Mouse (Mus musculus) lung, postnatal 0 days (tissue): Measurements from ENCODE around the gene Gm11084. TPM values are rescaled to one million over a fixed set of nuclear protein-coding genes. Genes with fewer than 3 reads are reported as not detected.
"Not testable (repeated sequence)": the region's sequence is repeated elsewhere in the genome, so short reads cannot be mapped to it uniquely, and the experiment has no call there.

ENCODE experiments used
- ATAC-seq: fragments of 200-750 bp; cut with Nextera tagmentation; 2 replicates; pipeline ENCODE4 v1.8.0; 2017; ENCODE audit warnings: moderate library complexity
- DNase-seq: peaks from one replicate; pipeline ENCODE4 v3.0.0-alpha.2; 2016; ENCODE audit warnings: low spot score
- H3K27ac ChIP-seq: fragments of 300-500 bp; sonication (generic); 2 replicates; pipeline ENCODE4 v1.5.1; 2014; ENCODE audit warnings: antibody characterized with exemption, mild to moderate bottlenecking, low read length, mixed read lengths
- H3K27me3 ChIP-seq: fragments of 300-500 bp; sonication (generic); replicated peaks from 2 replicates; pipeline ENCODE4 v1.6.1; 2014; ENCODE audit warnings: low read length, mixed read lengths; ENCODE audit not compliant: insufficient read depth
- H3K36me3 ChIP-seq: fragments of 300-500 bp; sonication (generic); 2 replicates; pipeline ENCODE4 v1.6.1; 2014; ENCODE audit warnings: low read length, mixed read lengths; ENCODE audit not compliant: insufficient read depth
- H3K4me1 ChIP-seq: fragments of 300-500 bp; sonication (generic); 2 replicates; pipeline ENCODE4 v1.6.1; 2014; ENCODE audit warnings: antibody characterized with exemption, low read depth, low read length, mixed read lengths; ENCODE audit not compliant: insufficient read depth
- H3K4me2 ChIP-seq: fragments of 300-500 bp; sonication (generic); replicated peaks from 2 replicates; pipeline ENCODE4 v1.6.1; 2014; ENCODE audit warnings: low read depth, mild to moderate bottlenecking, low read length, moderate library complexity, mixed read lengths
- H3K4me3 ChIP-seq: fragments of 300-500 bp; sonication (generic); 2 replicates; pipeline ENCODE4 v1.5.1; 2014; ENCODE audit warnings: low read depth, low read length
- H3K9ac ChIP-seq: fragments of 300-500 bp; sonication (generic); replicated peaks from 2 replicates; pipeline ENCODE4 v1.6.1; 2014; ENCODE audit warnings: low read depth, mild to moderate bottlenecking
- H3K9me3 ChIP-seq: fragments of 300-500 bp; sonication (generic); 2 replicates; pipeline ENCODE4 v1.6.1; 2016; ENCODE audit warnings: low read length, mixed read lengths
- CTCF ChIP-seq: IDR thresholded peaks from 2 replicates; pipeline ENCODE4 v1.5.1; 2016; ENCODE audit warnings: antibody characterized with exemption, mild to moderate bottlenecking
- EP300 ChIP-seq: IDR thresholded peaks from 2 replicates; pipeline ENCODE4 v1.6.1; 2016; ENCODE audit warnings: antibody characterized with exemption, mild to moderate bottlenecking, control low read depth
- WGBS: fragments of 180-500 bp; shearing (Covaris S2); extraction: QIAGEN DNeasy Blood & Tissue Kit; methylation state at CpG from one replicate; pipeline ENCODE4 v1.1.7; 2014; 5-methylcytosine and 5-hydroxymethylcytosine counted together
- polyA plus RNA-seq: library from polyadenylated mRNA; unstranded; fragments of >200 nt; fragmentation: Nextera tagmentation; extraction: Ambion mirVana; gene quantifications from 2 replicates; pipeline ENCODE4 v1.2.1, GENCODE M21; 2015

The Gm11084 gene
- polyA plus RNA-seq, 1 experiment from 2014 or later = not detected

DNA sequence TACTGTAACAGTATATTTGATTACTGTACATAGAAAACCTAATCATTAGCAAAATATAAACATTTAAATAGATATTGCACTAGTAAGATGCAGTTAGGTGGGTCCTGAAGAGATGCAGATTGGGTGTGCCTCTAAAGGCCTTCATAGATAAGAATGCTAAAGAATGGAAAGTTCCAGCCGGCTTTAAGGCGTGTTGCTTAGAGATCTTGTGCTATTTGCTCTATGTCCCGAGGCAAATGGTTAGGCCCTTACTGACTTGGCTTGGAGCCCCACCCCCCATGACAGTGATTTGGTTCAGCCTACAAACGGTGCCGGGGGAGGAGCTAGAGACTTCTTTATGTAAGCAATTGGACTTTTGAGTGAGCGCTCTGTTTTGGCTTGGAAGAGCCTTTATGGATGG, 34.5 kb upstream of the Gm11084 start:
- Histone ChIP-seq H3K9ac (no peak overlapping the region), H3K27me3 (no peaks in the 10 kb centered on the region), H3K4me3 (no peak overlapping the region), H3K4me1 (no peaks in the 10 kb centered on the region), H3K36me3 (no peaks in the 10 kb centered on the region), H3K27ac (no peak overlapping the region), H3K4me2 (no peak overlapping the region), H3K9me3 (no peaks in the 10 kb centered on the region)
- 64% methylated on average over 6 of the region's 6 CpGs for WGBS
- TF ChIP-seq CTCF (no peak), EP300 (no peak)
- ATAC-seq (no peak), DNase-seq (no peak)

DNA sequence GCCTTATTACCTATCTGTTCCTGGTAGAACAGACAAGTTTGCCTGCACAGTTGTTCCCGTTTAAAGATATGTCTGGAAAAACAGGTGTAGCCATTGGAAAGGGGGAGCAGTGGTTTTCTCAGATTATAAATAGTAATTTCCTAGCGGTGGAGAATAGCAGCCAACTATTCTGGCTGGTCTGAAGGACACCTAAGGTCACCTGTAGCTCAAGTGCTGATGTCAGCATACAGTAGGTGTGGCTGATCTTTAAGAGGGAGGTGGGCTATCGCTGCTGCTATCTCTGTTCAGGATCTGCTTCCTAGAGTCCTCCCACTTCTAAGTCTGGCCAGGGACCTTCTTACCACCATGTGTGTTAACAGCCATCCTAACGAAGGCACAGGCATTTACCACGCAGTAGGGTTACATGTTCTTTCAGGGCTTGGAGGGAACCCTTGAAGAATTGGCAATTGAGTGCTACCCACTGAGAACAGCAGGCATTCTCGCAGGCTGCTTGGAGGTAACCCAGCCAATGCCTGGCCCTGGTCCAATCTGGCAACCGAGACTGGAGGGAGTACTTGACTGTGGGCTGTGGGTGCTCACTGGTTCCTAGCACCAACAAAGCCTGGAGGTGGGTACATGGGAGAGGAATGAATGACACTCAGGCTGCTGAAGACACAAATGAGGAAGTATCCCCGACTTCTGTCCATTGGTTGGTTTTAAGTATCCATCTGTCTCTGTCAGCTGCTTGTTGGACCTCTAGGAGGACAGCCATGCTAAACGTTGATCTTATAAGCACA, 33.0 kb upstream of the Gm11084 start:
- Histone ChIP-seq H3K36me3 (no peaks in the 10 kb centered on the region), H3K27ac (no peak overlapping the region), H3K9ac (no peak overlapping the region), H3K4me3 (no peak overlapping the region), H3K4me1 (no peaks in the 10 kb centered on the region), H3K27me3 (no peaks in the 10 kb centered on the region), H3K9me3 (no peaks in the 10 kb centered on the region), H3K4me2 (no peak overlapping the region)
- DNase-seq (no peak), ATAC-seq (peak; percentile 8; the same call in 1 of the 2 replicates)
- no peak for TF ChIP-seq EP300
- TF ChIP-seq CTCF = no peak
- WGBS = 44% methylated on average over 9 of the region's 9 CpGs

DNA sequence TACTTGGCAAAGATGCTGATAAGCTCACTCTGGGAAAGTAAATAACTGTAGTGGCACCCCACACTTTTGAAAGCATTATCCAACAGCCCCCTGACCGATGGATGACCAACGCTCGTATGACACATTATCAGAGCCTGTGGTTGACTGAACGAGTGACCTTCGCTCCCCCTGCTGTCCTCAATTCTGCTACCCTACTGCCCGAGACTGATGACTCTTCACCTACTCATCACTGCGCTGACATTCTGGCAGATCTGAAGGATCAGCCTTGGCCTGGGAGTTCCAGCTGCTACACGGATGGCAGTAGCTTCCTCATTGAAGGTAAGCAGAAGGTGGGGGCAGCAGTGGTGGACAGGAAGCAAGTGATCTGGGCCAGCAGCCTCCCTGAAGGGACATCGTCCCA, 27.5 kb upstream of the Gm11084 start:
- not testable (repeated sequence) for H3K36me3 ChIP-seq, DNase-seq, H3K27ac ChIP-seq, H3K4me3 ChIP-seq, H3K4me1 ChIP-seq, H3K4me2 ChIP-seq, H3K9me3 ChIP-seq, H3K9ac ChIP-seq, ATAC-seq, H3K27me3 ChIP-seq
- 58% methylated on average over 9 of the region's 9 CpGs for WGBS

DNA sequence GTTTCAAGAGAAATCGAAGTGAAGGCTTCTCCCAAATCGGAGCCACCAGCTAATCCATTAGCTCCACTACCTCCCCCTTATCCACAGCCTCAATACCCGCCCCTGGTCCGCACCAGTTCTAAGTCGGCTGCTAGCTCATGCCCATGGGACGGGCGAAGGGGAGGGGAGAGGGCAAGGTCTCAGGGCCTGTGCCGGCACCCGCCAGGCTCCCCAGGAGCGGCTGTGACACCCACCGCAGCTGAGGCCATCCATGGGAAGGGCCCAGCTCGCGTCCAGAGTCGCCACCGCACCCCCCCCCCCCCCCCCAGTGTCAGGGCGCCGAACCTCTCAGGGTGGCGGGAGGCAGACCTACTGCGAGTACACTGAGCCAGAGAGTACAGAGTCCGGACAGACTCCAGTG, 26.1 kb upstream of the Gm11084 start:
- Histone ChIP-seq H3K27me3 (no peaks in the 10 kb centered on the region), H3K4me2 (no peak overlapping the region), H3K27ac (no peak overlapping the region), H3K36me3 (no peaks in the 10 kb centered on the region), H3K4me3 (no peak overlapping the region), H3K9ac (no peak overlapping the region), H3K4me1 (no peaks in the 10 kb centered on the region), H3K9me3 (peaks cover 6% of the 10 kb centered on the region; the same call in 1 of the 2 replicates)
- 73% methylated on average over 18 of the region's 20 CpGs for WGBS
- peak; percentile 72 for DNase-seq
- ATAC-seq = no peak
- no peak for TF ChIP-seq CTCF
- TF ChIP-seq EP300 = no peak

DNA sequence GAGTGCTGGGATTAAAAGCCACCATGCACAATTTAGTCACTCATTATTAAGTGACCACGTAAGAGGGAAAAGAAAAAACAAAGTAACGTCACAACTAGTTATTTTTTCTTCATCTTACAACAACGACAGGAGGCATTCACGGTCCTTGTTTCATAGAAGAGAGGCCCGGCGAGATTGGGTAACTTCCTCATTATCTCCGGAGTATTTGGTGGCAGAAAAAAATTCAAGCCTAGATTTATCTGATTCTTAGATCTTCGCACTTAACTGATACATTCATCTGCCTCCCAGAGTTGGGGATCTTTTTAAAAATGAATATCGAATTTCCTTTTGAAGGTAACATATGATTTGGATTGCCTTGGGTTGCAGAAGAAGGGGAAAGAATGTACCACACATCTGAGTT, 21.0 kb upstream of the Gm11084 start:
- H3K36me3 ChIP-seq = no peaks in the 10 kb centered on the region
- peaks cover 6% of the 10 kb centered on the region; the same call in 1 of the 2 replicates for H3K9me3 ChIP-seq
- H3K4me2 ChIP-seq = no peak overlapping the region
- no peaks in the 10 kb centered on the region for H3K27me3 ChIP-seq
- DNase-seq (no peak), ATAC-seq (no peak)
- peaks cover 8% of the 10 kb centered on the region for H3K4me1 ChIP-seq
- WGBS = 93% methylated on average over 9 of the region's 9 CpGs
- H3K4me3 ChIP-seq = no peak overlapping the region
- TF ChIP-seq CTCF = no peak
- TF ChIP-seq EP300 = no peak
- H3K9ac ChIP-seq = no peak overlapping the region
- no peak overlapping the region for H3K27ac ChIP-seq

DNA sequence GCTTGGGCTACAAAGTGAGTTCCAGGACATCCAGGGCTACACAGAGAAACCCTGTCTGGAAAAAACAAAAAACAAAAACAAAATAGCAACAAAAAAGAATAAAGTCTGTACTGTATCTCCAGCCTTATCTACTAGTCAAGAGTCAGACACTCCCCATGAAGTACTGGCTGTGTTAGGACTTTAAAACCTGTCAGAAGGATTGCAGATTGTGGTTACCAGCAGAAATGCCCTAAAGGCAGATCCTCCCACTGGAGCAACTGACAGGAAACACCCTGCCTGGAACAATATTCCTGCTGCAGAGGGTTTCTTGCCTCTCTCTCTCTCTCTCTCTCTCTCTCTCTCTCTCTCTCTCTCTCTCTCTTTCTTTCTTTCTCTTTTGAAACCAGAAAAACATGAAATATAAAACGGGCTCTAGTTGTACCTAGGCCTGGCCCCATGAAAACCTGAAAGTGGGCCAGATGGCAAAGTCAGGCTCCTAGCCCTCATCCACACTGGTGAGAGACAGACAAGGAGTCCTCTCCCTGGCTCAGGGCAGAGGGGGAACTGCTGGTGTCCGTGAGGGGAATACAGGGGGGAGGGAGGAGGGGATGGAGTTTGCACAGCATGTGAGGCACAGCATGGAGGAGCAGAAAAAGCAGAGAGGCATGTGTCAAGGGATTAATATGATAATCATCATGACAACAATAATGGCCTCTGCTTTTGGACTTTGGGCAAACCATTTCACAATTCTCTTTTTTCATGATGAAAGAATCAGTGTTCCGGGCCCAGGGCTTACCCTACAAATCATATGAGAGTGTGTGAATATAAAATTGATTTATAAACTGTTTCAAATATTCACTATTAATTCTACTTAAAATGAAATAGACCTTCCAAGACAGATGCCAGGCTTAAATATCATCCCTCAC, 19.3 kb upstream of the Gm11084 start:
- Histone ChIP-seq H3K9ac (no peak overlapping the region), H3K9me3 (peaks cover 5% of the 10 kb centered on the region; the same call in 1 of the 2 replicates), H3K27ac (peak overlapping the region; percentile 21; the same call in 1 of the 2 replicates), H3K4me2 (no peak overlapping the region), H3K4me1 (peaks cover 8% of the 10 kb centered on the region), H3K36me3 (no peaks in the 10 kb centered on the region), H3K4me3 (no peak overlapping the region), H3K27me3 (no peaks in the 10 kb centered on the region)
- DNase-seq (peak; percentile 41), ATAC-seq (no peak)
- TF ChIP-seq EP300 = no peak
- no peak for TF ChIP-seq CTCF
- 45% methylated on average over 3 of the region's 3 CpGs for WGBS
